Mouse (Mus musculus) thymus, adult 2 months (tissue): Measurements from ENCODE around the gene Cyb5d1. TPM values are rescaled to one million over a fixed set of nuclear protein-coding genes. Genes with fewer than 3 reads are reported as not detected.
"Not testable (repeated sequence)": the region's sequence is repeated elsewhere in the genome, so short reads cannot be mapped to it uniquely, and the experiment has no call there.

Experiments
- DNase-seq: peaks from one replicate; pipeline ENCODE4 v3.0.0; 2021
- H3K27ac ChIP-seq: fragments of 200-500 bp; 2 replicates; pipeline ENCODE4 v1.5.1; 2012; ENCODE audit warnings: low read length, control low read depth; ENCODE audit not compliant: control insufficient read depth, insufficient read depth
- H3K27me3 ChIP-seq: fragments of 200-500 bp; 2 replicates; pipeline ENCODE4 v1.6.1; 2012; ENCODE audit warnings: mild to moderate bottlenecking, low read length, moderate library complexity, mixed read lengths; ENCODE audit not compliant: control insufficient read depth, insufficient read depth
- H3K36me3 ChIP-seq: fragments of 200-500 bp; 2 replicates; pipeline ENCODE4 v1.6.1; 2012; ENCODE audit warnings: mild to moderate bottlenecking, low read length, moderate library complexity; ENCODE audit not compliant: control insufficient read depth, insufficient read depth
- H3K4me1 ChIP-seq: fragments of 200-500 bp; replicated peaks from 2 replicates; pipeline ENCODE4 v1.6.1; 2012; ENCODE audit warnings: low read length; ENCODE audit not compliant: control insufficient read depth, insufficient read depth
- H3K4me3 ChIP-seq: fragments of 200-500 bp; 2 replicates; pipeline ENCODE4 v1.5.1; 2012; ENCODE audit warnings: mild to moderate bottlenecking, low read length, control low read depth, moderate library complexity; ENCODE audit not compliant: control insufficient read depth, insufficient read depth
- CTCF ChIP-seq: fragments of 200-500 bp; IDR thresholded peaks from 2 replicates; pipeline ENCODE4 v1.5.1; 2012; ENCODE audit warnings: mild to moderate bottlenecking, control low read depth, low read length, moderate library complexity, borderline replicate concordance; ENCODE audit not compliant: control insufficient read depth, poor library complexity, insufficient read depth; ENCODE audit errors: extremely low read depth
- POLR2A ChIP-seq: fragments of 200-500 bp; IDR thresholded peaks from 2 replicates; pipeline ENCODE4 v1.6.1; 2012; ENCODE audit warnings: mild to moderate bottlenecking, low read length, control low read depth, moderate library complexity; ENCODE audit not compliant: control insufficient read depth, poor library complexity, insufficient read depth; ENCODE audit errors: extremely low read depth
- WGBS: fragments of 180-500 bp; shearing (Covaris S2); methylation state at CpG from one replicate; pipeline ENCODE4 v1.1.7; 2018; 5-methylcytosine and 5-hydroxymethylcytosine counted together
- polyA plus RNA-seq: library from polyadenylated mRNA; depleted of rRNA; stranded (reverse); fragments of >200 nt; gene quantifications from 2 replicates; pipeline ENCODE4 v1.2.3, GENCODE M21; 2012; rRNA removed

The Cyb5d1 gene
- 37.2 and 41.5 TPM in 2 replicates for polyA plus RNA-seq

DNA sequence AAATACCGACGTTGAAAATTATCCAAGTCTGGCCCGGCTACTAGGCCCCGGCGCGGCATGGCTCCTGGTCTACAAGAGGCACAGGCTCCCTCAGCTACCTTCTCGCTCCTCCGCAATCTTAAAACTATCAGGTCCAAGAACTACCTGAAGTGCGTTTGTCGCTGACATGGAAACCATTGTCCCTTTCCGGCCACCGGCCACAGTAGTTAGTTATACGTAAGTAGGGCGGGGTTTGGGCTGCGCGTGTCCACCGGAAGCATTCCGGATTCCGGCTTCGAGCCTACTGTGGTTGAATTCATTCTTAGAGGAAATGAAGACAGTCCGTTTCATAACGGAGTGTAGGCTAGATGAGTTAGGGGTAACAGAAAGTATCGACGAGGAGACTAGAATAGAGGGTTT, at the start of gene Cyb5d1, which contains the start of gene Naa38:
TSS of gene Cyb5d1 (minus strand) at position 397 of the 399 bp plus-strand sequence.
TSS of gene Naa38 (plus strand) at position 253 of the 399 bp plus-strand sequence.
- DNase-seq, result peak; percentile 88
- not testable (repeated sequence) for H3K27me3 ChIP-seq, H3K36me3 ChIP-seq
- under 1% methylated on average over 24 of the region's 24 CpGs for WGBS
- Histone ChIP-seq H3K4me1 (peaks cover 10% of the 10 kb centered on the region), H3K4me3 (peak within 1 kb of the TSS; percentile 77), H3K27ac (peak within 1 kb of the TSS; percentile 77)

DNA sequence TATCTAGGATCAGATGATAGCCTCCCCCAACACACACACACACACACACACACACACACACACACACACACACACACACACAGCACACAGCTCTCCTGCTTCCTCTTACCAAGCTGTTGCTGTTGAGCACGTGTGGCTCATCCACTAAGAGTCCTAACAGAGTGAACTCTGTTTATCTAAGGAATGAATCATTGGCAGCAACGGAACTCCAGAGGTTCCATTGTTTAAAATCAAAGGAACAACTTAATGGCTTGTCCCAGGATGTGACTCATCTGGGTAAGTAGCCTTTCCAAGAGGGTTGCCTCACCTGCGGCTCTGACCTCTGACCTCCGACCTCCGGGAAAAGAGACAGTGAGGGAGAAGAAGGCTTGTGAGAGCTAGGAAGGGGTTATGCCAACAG, 47.9 kb upstream of the Cyb5d1 start:
- no peak for DNase-seq
- Histone ChIP-seq H3K27me3 (no peaks in the 10 kb centered on the region), H3K36me3 (no peaks in the 10 kb centered on the region), H3K4me1 (no peaks in the 10 kb centered on the region), H3K4me3 (no peak overlapping the region), H3K27ac (no peak overlapping the region)
- 51% methylated on average over 5 of the region's 5 CpGs for WGBS
- no peak for TF ChIP-seq CTCF

DNA sequence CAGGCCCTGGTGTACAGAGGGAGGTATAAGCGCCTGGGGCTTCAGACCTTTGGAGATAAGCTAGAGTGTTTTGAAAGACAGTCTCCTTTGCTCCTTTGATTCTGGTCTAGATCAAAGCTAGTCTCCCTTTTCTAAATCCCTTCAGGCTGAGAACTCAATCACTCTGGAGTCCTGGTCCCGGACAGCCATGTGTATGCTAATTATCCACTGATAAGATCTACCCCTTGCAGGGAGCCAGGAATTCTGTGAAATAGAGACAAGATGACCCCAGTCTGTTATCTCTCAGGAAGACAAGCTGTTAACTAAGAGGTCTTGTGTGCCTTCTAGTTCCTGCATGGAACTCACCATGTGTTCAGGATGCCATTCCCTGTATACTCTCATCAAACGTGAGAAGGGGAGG, 41.9 kb upstream of the Cyb5d1 start:
- TF ChIP-seq CTCF (no peak), POLR2A (no peak)
- Histone ChIP-seq H3K27me3 (no peaks in the 10 kb centered on the region), H3K27ac (no peak overlapping the region), H3K36me3 (no peaks in the 10 kb centered on the region), H3K4me1 (0 out of 2 replicates have a peak, but pooled peaks cover under 1% of the 10 kb centered on the region), H3K4me3 (no peak overlapping the region)
- DNase-seq, result no peak
- 88% methylated on average over 3 of the region's 3 CpGs for WGBS

DNA sequence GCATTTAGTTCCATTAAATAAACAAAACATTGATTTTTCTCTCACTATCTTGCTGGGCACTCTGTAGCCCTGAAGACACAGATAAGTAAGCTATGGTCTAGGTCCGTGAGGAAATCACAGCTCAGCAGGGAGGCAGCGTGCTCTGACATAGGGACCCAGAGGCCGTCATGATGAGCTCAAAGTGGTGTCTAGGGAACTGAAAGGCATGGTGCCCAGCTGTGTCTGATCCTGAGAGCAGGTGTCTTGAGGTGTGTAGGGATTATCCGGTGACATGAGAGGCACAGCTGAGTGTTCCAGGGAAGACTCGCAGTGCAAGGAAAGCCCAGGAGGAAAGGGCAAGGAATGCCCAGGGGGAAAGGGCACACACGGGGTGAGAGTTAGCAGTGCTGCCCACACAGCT, 37.8 kb upstream of the Cyb5d1 start:
- DNase-seq, result no peak
- Histone ChIP-seq H3K36me3 (no peaks in the 10 kb centered on the region), H3K4me1 (0 out of 2 replicates have a peak, but pooled peaks cover 2% of the 10 kb centered on the region), H3K4me3 (no peak overlapping the region), H3K27ac (no peak overlapping the region), H3K27me3 (no peaks in the 10 kb centered on the region)
- WGBS, result 86% methylated on average over 6 of the region's 6 CpGs
- TF ChIP-seq POLR2A, result no peak
- TF ChIP-seq CTCF, result no peak

DNA sequence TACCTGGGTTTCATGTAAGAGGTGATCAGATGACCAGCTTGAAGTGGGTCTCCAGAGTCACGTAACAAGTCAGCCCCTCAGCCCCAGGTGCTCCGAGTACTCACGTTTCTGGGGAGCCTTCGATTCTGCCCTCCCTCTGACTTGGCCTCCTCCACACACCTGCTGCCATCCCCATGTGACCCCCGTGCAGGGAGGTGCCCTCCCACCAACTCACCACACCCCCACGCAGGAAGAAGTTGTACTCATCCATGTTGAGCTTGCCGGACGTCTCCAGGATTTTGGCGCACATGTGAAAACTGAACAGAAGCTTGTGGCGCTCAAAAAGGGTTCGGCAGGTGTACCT, 37.2 kb upstream of the Cyb5d1 start:
- no peaks in the 10 kb centered on the region for H3K27me3 ChIP-seq

DNA sequence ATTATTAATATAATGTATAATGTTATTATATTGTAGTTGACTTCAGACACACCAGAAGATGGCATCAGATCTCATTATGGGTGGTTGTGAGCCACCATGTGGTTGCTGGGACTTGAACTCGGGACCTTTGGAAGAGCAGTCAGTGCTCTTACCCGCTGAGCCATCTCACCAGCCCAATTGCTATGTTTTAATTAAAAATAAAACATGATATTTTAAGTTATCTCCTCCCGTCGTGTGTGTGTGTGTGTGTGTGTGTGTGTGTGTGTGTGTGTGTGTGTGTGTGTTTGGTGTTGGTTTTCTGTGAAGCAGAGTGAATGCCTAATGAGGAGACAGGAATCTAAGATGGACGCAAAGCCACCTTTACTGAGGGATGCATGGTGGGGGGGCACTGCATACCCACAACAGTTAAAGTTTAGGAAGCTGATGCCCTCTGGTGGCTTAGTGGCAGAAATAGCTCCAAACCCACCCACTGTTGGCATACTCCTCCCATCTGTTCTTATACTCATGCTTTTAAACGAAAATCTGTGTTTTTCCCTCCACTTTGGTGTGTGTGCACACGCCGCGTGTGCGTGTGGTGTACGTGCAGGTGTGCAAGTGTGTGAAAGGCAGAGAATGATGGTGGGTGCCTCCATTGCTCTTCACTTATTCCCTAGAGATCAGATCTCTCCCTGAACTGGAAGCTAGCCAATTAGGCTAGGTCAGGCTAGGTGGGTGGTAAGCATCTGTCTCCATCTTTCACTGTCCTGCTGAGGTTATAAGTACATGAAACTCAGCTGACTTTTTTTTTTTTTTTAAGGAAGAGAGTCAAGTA, 36.6 kb upstream of the Cyb5d1 start:
- DNase-seq, result peak; percentile 81
- TF ChIP-seq CTCF, result no peak
- WGBS, result 27% methylated on average over 11 of the region's 11 CpGs
- Histone ChIP-seq H3K27ac (no peak overlapping the region), H3K36me3 (no peaks in the 10 kb centered on the region), H3K4me1 (0 out of 2 replicates have a peak, but pooled peaks cover 2% of the 10 kb centered on the region), H3K4me3 (no peak overlapping the region), H3K27me3 (no peaks in the 10 kb centered on the region)

More for the DNA sequence above, 37.2 kb upstream of the Cyb5d1 start:
- no peak overlapping the region for H3K27ac ChIP-seq
- DNase-seq, result no peak
- no peaks in the 10 kb centered on the region for H3K36me3 ChIP-seq
- no peak overlapping the region for H3K4me3 ChIP-seq
- no peak for TF ChIP-seq POLR2A
- no peak for TF ChIP-seq CTCF
- WGBS, result 79% methylated on average over 11 of the region's 11 CpGs
- 0 out of 2 replicates have a peak, but pooled peaks cover 2% of the 10 kb centered on the region for H3K4me1 ChIP-seq

DNA sequence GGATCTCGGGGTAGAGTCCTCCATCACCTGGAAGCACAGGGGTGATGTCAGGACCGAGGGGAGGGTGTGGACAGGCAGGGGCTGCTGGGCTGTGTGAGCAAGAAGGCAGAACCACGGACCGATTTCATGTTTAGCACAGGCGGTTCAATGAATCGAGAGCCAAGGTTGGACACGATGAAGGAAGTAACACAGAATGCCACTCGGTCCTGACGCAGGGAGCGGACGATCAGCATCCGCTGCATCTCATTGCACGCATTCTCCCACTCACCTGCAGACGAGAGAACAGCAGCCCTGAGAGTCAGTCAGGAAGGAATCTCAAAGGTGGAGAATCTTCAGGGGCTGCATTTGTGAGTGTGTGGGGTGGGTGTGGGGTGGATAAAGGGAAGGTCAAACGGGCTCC, 35.2 kb upstream of the Cyb5d1 start:
- 97% methylated on average over 15 of the region's 15 CpGs for WGBS
- no peak overlapping the region for H3K4me3 ChIP-seq

More for the DNA sequence above, 35.2 kb upstream of the Cyb5d1 start:
- Histone ChIP-seq H3K36me3 (no peaks in the 10 kb centered on the region), H3K27me3 (no peaks in the 10 kb centered on the region), H3K4me1 (0 out of 2 replicates have a peak, but pooled peaks cover 2% of the 10 kb centered on the region), H3K27ac (no peak overlapping the region)
- TF ChIP-seq CTCF (no peak), POLR2A (no peak)
- no peak for DNase-seq
